Mouse (Mus musculus) ES-Bruce4 (cell line): ENCODE results near the gene Tbxa2r.

ENCODE experiments used
- CTCF ChIP-seq: IDR thresholded peaks from one replicate; pipeline ENCODE4 v1.8.1; 2011; ENCODE audit warnings: low read depth, low read length
- EP300 ChIP-seq: IDR thresholded peaks from 2 replicates; pipeline ENCODE4 v1.6.1; 2011; ENCODE audit warnings: low read depth, low read length; ENCODE audit not compliant: insufficient read depth
- POLR2A ChIP-seq: IDR thresholded peaks from one replicate; pipeline ENCODE4 v1.8.1; 2011; ENCODE audit warnings: low read length; ENCODE audit not compliant: insufficient read depth

- no peak for TF ChIP-seq CTCF
- TF ChIP-seq POLR2A, result no peak
- TF ChIP-seq EP300, result peak; percentile 7; the same call in 1 of the 2 replicates
These were observed 12.2 kb downstream of the Tbxa2r start for GRCm38 (mm10) chr10:81340551-81341332.
